Mouse (Mus musculus) G1E (cell line): ENCODE data around the gene Wnk3. TPM values are rescaled to one million over a fixed set of nuclear protein-coding genes. Genes with fewer than 3 reads are reported as not detected.
"Not testable (repeated sequence)": the region's sequence is repeated elsewhere in the genome, so short reads cannot be mapped to it uniquely, and the experiment has no call there.

ENCODE experiments used
- ATAC-seq: 2 replicates; pipeline ENCODE4 v1.8.0; 2016; ENCODE audit warnings: mild to moderate bottlenecking; ENCODE audit not compliant: insufficient number of reproducible peaks, poor library complexity, low FRiP score, severe bottlenecking; ENCODE audit errors: extremely low read depth
- DNase-seq: peaks from one replicate; pipeline ENCODE4 v3.0.0; 2012; ENCODE audit warnings: low spot score
- H3K27me3 ChIP-seq: 2 replicates; pipeline ENCODE4 v1.6.1; 2012; ENCODE audit warnings: mild to moderate bottlenecking, low read length, inconsistent platforms; ENCODE audit not compliant: insufficient read depth
- H3K36me3 ChIP-seq: replicated peaks from 2 replicates; pipeline ENCODE3; 2012; ENCODE audit warnings: mild to moderate bottlenecking, inconsistent platforms
- H3K4me1 ChIP-seq: 2 replicates; pipeline ENCODE4 v1.6.1; 2012; ENCODE audit warnings: low read depth, low read length, inconsistent platforms, mixed read lengths; ENCODE audit not compliant: insufficient read depth
- H3K4me3 ChIP-seq: 2 replicates; pipeline ENCODE4 v1.5.1; 2012; ENCODE audit warnings: low read depth, mild to moderate bottlenecking, inconsistent platforms, low read length, moderate library complexity, mixed read lengths
- H3K9me3 ChIP-seq: replicated peaks from 2 replicates; pipeline ENCODE4 v1.6.1; 2012; ENCODE audit warnings: inconsistent platforms
- CTCF ChIP-seq: IDR thresholded peaks from 2 replicates; pipeline ENCODE4 v1.5.1; 2012; ENCODE audit warnings: low read depth, low read length, inconsistent platforms, mixed read lengths
- GATA1 ChIP-seq: IDR thresholded peaks from 2 replicates; pipeline ENCODE4 v1.6.1; 2012; ENCODE audit warnings: borderline replicate concordance, low read length, inconsistent platforms, mixed read lengths
- GATA2 ChIP-seq: IDR thresholded peaks from 2 replicates; pipeline ENCODE4 v1.6.1; 2012; ENCODE audit warnings: low read depth, low read length, inconsistent platforms, borderline replicate concordance
- POLR2AphosphoS5 ChIP-seq: IDR thresholded peaks from 2 replicates; pipeline ENCODE4 v1.6.1; 2012; ENCODE audit warnings: low read depth, low read length, inconsistent platforms; ENCODE audit not compliant: insufficient replicate concordance
- TAL1 ChIP-seq: conservative IDR thresholded peaks from 2 replicates; pipeline ENCODE4 v1.6.1; 2012; ENCODE audit warnings: low read depth, low read length, inconsistent platforms, mixed read lengths
- polyA plus RNA-seq: library from polyadenylated mRNA; stranded (reverse); fragments of >175 nt; gene quantifications from 2 replicates; pipeline ENCODE4 v1.2.3, GENCODE M21; 2012
- total RNA-seq, 2 experiments: library from RNA; stranded (forward) in 1 of 2; stranded (reverse) in 1 of 2; fragments of 200-1000 nt in 1 of 2; fragments of >200 nt in 1 of 2; fragmentation: Nextera tagmentation in 1 of 2; gene quantifications; 2 replicates each; pipeline ENCODE4 v1.2.3; 2014 to 2017

Wnk3 gene
- not detected in 2 replicates for total RNA-seq (2014; fragmentation: Nextera tagmentation)
- total RNA-seq (2017): 0.06 and 0.16 TPM in 2 replicates
- polyA plus RNA-seq: not detected in 2 replicates

- H3K36me3 ChIP-seq: no peaks in the 10 kb centered on the region
- no peak for DNase-seq
- no peaks in the 10 kb centered on the region for H3K9me3 ChIP-seq
- H3K4me3 ChIP-seq: no peak within 1 kb of the TSS
- ATAC-seq: no peak
- H3K4me1 ChIP-seq: no peaks in the 10 kb centered on the region
- no peaks in the 10 kb centered on the region for H3K27me3 ChIP-seq
- TF ChIP-seq GATA1 (no peak), GATA2 (no peak), CTCF (no peak)
These were observed at the start of gene Wnk3 for GRCm38 (mm10) chrX:151197778-151198177. Gene Wnk3, plus strand, starts transcription at chrX:151198078.

- DNase-seq (no peak), ATAC-seq (no peak)
- no peak overlapping the region for H3K4me3 ChIP-seq
- TF ChIP-seq TAL1 (no peak), GATA2 (no peak), CTCF (no peak), GATA1 (no peak), POLR2AphosphoS5 (no peak)
- H3K4me1 ChIP-seq: no peaks in the 10 kb centered on the region
- H3K9me3 ChIP-seq: no peaks in the 10 kb centered on the region
- H3K36me3 ChIP-seq: no peaks in the 10 kb centered on the region
- no peaks in the 10 kb centered on the region for H3K27me3 ChIP-seq
These were observed 39.5 kb upstream of the Wnk3 start for GRCm38 (mm10) chrX:151158414-151158813.

- H3K36me3 ChIP-seq: no peaks in the 10 kb centered on the region
- no peaks in the 10 kb centered on the region for H3K27me3 ChIP-seq
- no peak for ATAC-seq
- H3K4me1 ChIP-seq: no peaks in the 10 kb centered on the region
- H3K9me3 ChIP-seq: no peaks in the 10 kb centered on the region
- no peak overlapping the region for H3K4me3 ChIP-seq
- TF ChIP-seq CTCF (no peak), GATA1 (no peak), POLR2AphosphoS5 (no peak), GATA2 (no peak), TAL1 (no peak)
- no peak for DNase-seq
These were observed 29.3 kb upstream of the Wnk3 start for GRCm38 (mm10) chrX:151168438-151169131.

- no peak for TF ChIP-seq POLR2AphosphoS5
- TF ChIP-seq GATA2: no peak
- no peak for TF ChIP-seq GATA1
- TF ChIP-seq CTCF: no peak
- no peak for TF ChIP-seq TAL1
- ATAC-seq (no peak), DNase-seq (no peak)
- Histone ChIP-seq H3K4me3 (no peak overlapping the region), H3K36me3 (no peaks in the 10 kb centered on the region), H3K9me3 (no peaks in the 10 kb centered on the region), H3K4me1 (no peaks in the 10 kb centered on the region), H3K27me3 (no peaks in the 10 kb centered on the region)
These were observed 28.5 kb upstream of the Wnk3 start for GRCm38 (mm10) chrX:151169261-151169961.

- H3K36me3 ChIP-seq, H3K4me3 ChIP-seq, H3K27me3 ChIP-seq, ATAC-seq, H3K9me3 ChIP-seq, H3K4me1 ChIP-seq, DNase-seq: not testable (repeated sequence)
These were observed 24.7 kb upstream of the Wnk3 start for GRCm38 (mm10) chrX:151173134-151173533.

- Histone ChIP-seq H3K4me3 (no peak overlapping the region), H3K4me1 (no peaks in the 10 kb centered on the region), H3K9me3 (no peaks in the 10 kb centered on the region), H3K27me3 (no peaks in the 10 kb centered on the region), H3K36me3 (no peaks in the 10 kb centered on the region)
- DNase-seq (no peak), ATAC-seq (no peak)
- TF ChIP-seq POLR2AphosphoS5: no peak
- no peak for TF ChIP-seq GATA1
- no peak for TF ChIP-seq GATA2
- no peak for TF ChIP-seq CTCF
- no peak for TF ChIP-seq TAL1
These were observed 100.5 kb downstream of the Wnk3 start for GRCm38 (mm10) chrX:151298329-151298728.

- no peak overlapping the region for H3K4me3 ChIP-seq
These were observed 115.9 kb downstream of the Wnk3 start for GRCm38 (mm10) chrX:151313732-151314131.

More at GRCm38 (mm10) chrX:151313732-151314131, 115.9 kb downstream of the Wnk3 start:
- no peak for TF ChIP-seq GATA1
- no peak for TF ChIP-seq CTCF
- Histone ChIP-seq H3K27me3 (no peaks in the 10 kb centered on the region), H3K9me3 (no peaks in the 10 kb centered on the region), H3K36me3 (no peaks in the 10 kb centered on the region), H3K4me1 (no peaks in the 10 kb centered on the region)
- DNase-seq: no peak
- no peak for ATAC-seq
